In the genomic region with DNA sequence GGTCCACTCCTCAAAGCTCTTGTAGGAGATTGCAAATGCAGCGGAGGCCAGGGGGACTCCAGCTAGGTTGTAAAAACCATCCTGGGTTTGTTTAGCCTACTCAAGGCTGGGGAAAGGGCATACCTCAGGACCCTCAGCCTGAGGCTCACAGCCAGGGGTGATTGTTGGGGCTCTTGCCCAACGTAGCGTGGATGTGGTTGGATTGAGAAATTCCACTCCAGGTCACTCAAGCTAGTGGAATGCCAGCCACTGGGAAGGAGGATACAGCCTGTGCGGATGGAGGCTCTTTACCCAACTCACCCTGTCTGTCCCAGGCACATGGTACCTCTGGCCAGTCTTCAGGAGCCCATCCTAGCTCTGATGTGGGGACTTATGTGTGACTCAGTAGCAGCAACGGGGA, we compare ENCODE assay signal across 22 mouse cellular contexts.
"Had no signal": no experiment of that assay in that cellular context is flagged by ENCODE, and none has a peak within 500 bp of the region (broad histone marks: within the 10 kb centered on the region; RNA-seq: fewer than 3 reads in every experiment).

No protein-coding gene starts in this region.

- H3K27ac ChIP-seq: intestine, embryonic 15.5 days; kidney, embryonic 15.5 days; left cerebral cortex, adult 2 months; limb, embryonic 13.5 days; liver, embryonic 13.5 days; lung, embryonic 15.5 days; macrophage; stomach, postnatal 0 days had no signal

- H3K4me2 ChIP-seq: intestine, embryonic 15.5 days; kidney, embryonic 15.5 days; limb, embryonic 13.5 days; liver, embryonic 13.5 days; lung, embryonic 15.5 days had no signal

- ATAC-seq: intestine, embryonic 15.5 days had no signal

- H3K27me3 ChIP-seq: intestine, embryonic 15.5 days; kidney, embryonic 15.5 days; liver, embryonic 13.5 days; lung, embryonic 15.5 days had no signal

- H3K36me3 ChIP-seq: intestine, embryonic 15.5 days; kidney, embryonic 15.5 days; limb, embryonic 13.5 days; lung, embryonic 15.5 days had no signal

- H3K9ac ChIP-seq: intestine, embryonic 15.5 days; kidney, embryonic 15.5 days; limb, embryonic 13.5 days; liver, embryonic 13.5 days; lung, embryonic 15.5 days had no signal

- H3K9me3 ChIP-seq: intestine, embryonic 15.5 days; kidney, embryonic 15.5 days; limb, embryonic 13.5 days; liver, embryonic 13.5 days; lung, embryonic 15.5 days had no signal

- DNase-seq: kidney, adult 11 months; kidney, adult 8-10 months; kidney, postnatal 10 days; kidney, postnatal 36 days; layer of hippocampus, postnatal 36 days; left cerebral cortex, postnatal 4 days; liver; liver, embryonic 13.5 days; midbrain, embryonic 14.5 days; right cerebral cortex, adult 18-20 months; right cerebral cortex, postnatal 14 days; right cerebral cortex, postnatal 4 days; thymus, adult 2 months; thymus, postnatal 14 days; thymus, postnatal 4 days had no signal

- H3K4me3 ChIP-seq: intestine, embryonic 15.5 days; kidney, embryonic 15.5 days; left cerebral cortex, adult 2 months; limb, embryonic 13.5 days; liver, embryonic 13.5 days; lung, embryonic 15.5 days had no signal
